Mouse (Mus musculus) thymus, adult 2 months (tissue): ENCODE results near the gene Asb10. TPM values are rescaled to one million over a fixed set of nuclear protein-coding genes. Genes with fewer than 3 reads are reported as not detected.
"Not testable (repeated sequence)": the region's sequence is repeated elsewhere in the genome, so short reads cannot be mapped to it uniquely, and the experiment has no call there.

ENCODE experiments used
- DNase-seq: peaks from one replicate; pipeline ENCODE4 v3.0.0; 2021
- H3K27ac ChIP-seq: fragments of 200-500 bp; 2 replicates; pipeline ENCODE4 v1.5.1; 2012; ENCODE audit warnings: low read length, control low read depth; ENCODE audit not compliant: control insufficient read depth, insufficient read depth
- H3K27me3 ChIP-seq: fragments of 200-500 bp; 2 replicates; pipeline ENCODE4 v1.6.1; 2012; ENCODE audit warnings: mild to moderate bottlenecking, low read length, moderate library complexity, mixed read lengths; ENCODE audit not compliant: control insufficient read depth, insufficient read depth
- H3K36me3 ChIP-seq: fragments of 200-500 bp; 2 replicates; pipeline ENCODE4 v1.6.1; 2012; ENCODE audit warnings: mild to moderate bottlenecking, low read length, moderate library complexity; ENCODE audit not compliant: control insufficient read depth, insufficient read depth
- H3K4me1 ChIP-seq: fragments of 200-500 bp; replicated peaks from 2 replicates; pipeline ENCODE4 v1.6.1; 2012; ENCODE audit warnings: low read length; ENCODE audit not compliant: control insufficient read depth, insufficient read depth
- H3K4me3 ChIP-seq: fragments of 200-500 bp; 2 replicates; pipeline ENCODE4 v1.5.1; 2012; ENCODE audit warnings: mild to moderate bottlenecking, low read length, control low read depth, moderate library complexity; ENCODE audit not compliant: control insufficient read depth, insufficient read depth
- CTCF ChIP-seq: fragments of 200-500 bp; IDR thresholded peaks from 2 replicates; pipeline ENCODE4 v1.5.1; 2012; ENCODE audit warnings: mild to moderate bottlenecking, control low read depth, low read length, moderate library complexity, borderline replicate concordance; ENCODE audit not compliant: control insufficient read depth, poor library complexity, insufficient read depth; ENCODE audit errors: extremely low read depth
- POLR2A ChIP-seq: fragments of 200-500 bp; IDR thresholded peaks from 2 replicates; pipeline ENCODE4 v1.6.1; 2012; ENCODE audit warnings: mild to moderate bottlenecking, low read length, control low read depth, moderate library complexity; ENCODE audit not compliant: control insufficient read depth, poor library complexity, insufficient read depth; ENCODE audit errors: extremely low read depth
- WGBS: fragments of 180-500 bp; shearing (Covaris S2); methylation state at CpG from one replicate; pipeline ENCODE4 v1.1.7; 2018; 5-methylcytosine and 5-hydroxymethylcytosine counted together
- polyA plus RNA-seq: library from polyadenylated mRNA; depleted of rRNA; stranded (reverse); fragments of >200 nt; gene quantifications from 2 replicates; pipeline ENCODE4 v1.2.3, GENCODE M21; 2012

Gene Asb10
- polyA plus RNA-seq, 1 experiment = 9.5 TPM

GRCm38 (mm10) chr5:24578109-24578963 lies 37.6 kb upstream of the Asb10 start:
- 22% methylated on average over 6 of the region's 6 CpGs for WGBS

GRCm38 (mm10) chr5:24577183-24577929 lies 36.6 kb upstream of the Asb10 start, which contains the start of gene Abcf2:
Gene Abcf2 (minus strand): TSS chr5:24577467.
- Histone ChIP-seq H3K27ac (peak within 1 kb of the TSS; percentile 76), H3K27me3 (no peaks in the 10 kb centered on the region), H3K4me1 (peaks cover 11% of the 10 kb centered on the region), H3K36me3 (peaks cover 24% of the 10 kb centered on the region), H3K4me3 (peak within 1 kb of the TSS; percentile 63)
- peak; percentile 99 for DNase-seq
- TF ChIP-seq CTCF (0 out of 2 replicates have a peak, but pooled peaks have one; percentile 58), POLR2A (peak; percentile 85)
- under 1% methylated on average over 48 of the region's 48 CpGs for WGBS

More at GRCm38 (mm10) chr5:24578109-24578963, 37.6 kb upstream of the Asb10 start:
- Histone ChIP-seq H3K4me3 (no peak overlapping the region), H3K27me3 (no peaks in the 10 kb centered on the region), H3K36me3 (peaks cover 19% of the 10 kb centered on the region), H3K4me1 (peaks cover 11% of the 10 kb centered on the region), H3K27ac (no peak overlapping the region; the same call in 1 of the 2 replicates)
- DNase-seq = no peak
- TF ChIP-seq POLR2A (no peak), CTCF (no peak)

GRCm38 (mm10) chr5:24576801-24577182 lies 36.0 kb upstream of the Asb10 start:
- peak overlapping the region; percentile 5; the same call in 1 of the 2 replicates for H3K27ac ChIP-seq
- TF ChIP-seq CTCF (no peak), POLR2A (no peak)
- peaks cover 30% of the 10 kb centered on the region for H3K36me3 ChIP-seq
- peak overlapping the region; percentile 63 for H3K4me3 ChIP-seq
- no peaks in the 10 kb centered on the region for H3K27me3 ChIP-seq
- peaks cover 11% of the 10 kb centered on the region for H3K4me1 ChIP-seq
- no peak for DNase-seq
- WGBS = 1% methylated on average over 32 of the region's 32 CpGs

GRCm38 (mm10) chr5:24575948-24576347 lies 35.2 kb upstream of the Asb10 start:
- H3K4me3 ChIP-seq = no peak overlapping the region
- H3K27me3 ChIP-seq = no peaks in the 10 kb centered on the region

GRCm38 (mm10) chr5:24556709-24557108 lies 15.9 kb upstream of the Asb10 start, which contains the start of gene 4931409K22Rik:
Gene 4931409K22Rik (minus strand): TSS chr5:24556809.
- no peaks in the 10 kb centered on the region for H3K36me3 ChIP-seq

More at GRCm38 (mm10) chr5:24575948-24576347, 35.2 kb upstream of the Asb10 start:
- Histone ChIP-seq H3K27ac (peak overlapping the region; percentile 62; the same call in 1 of the 2 replicates), H3K36me3 (peaks cover 38% of the 10 kb centered on the region), H3K4me1 (peaks cover 11% of the 10 kb centered on the region)
- no peak for DNase-seq
- TF ChIP-seq CTCF = no peak
- no peak for TF ChIP-seq POLR2A
- WGBS = 91% methylated on average over 1 of the region's 1 CpGs

GRCm38 (mm10) chr5:24555335-24555734 lies 14.6 kb upstream of the Asb10 start:
- not testable (repeated sequence) for H3K27me3 ChIP-seq, DNase-seq, H3K4me3 ChIP-seq, H3K4me1 ChIP-seq, H3K36me3 ChIP-seq, H3K27ac ChIP-seq
- WGBS = 96% methylated on average over 7 of the region's 7 CpGs

More at GRCm38 (mm10) chr5:24556709-24557108, 15.9 kb upstream of the Asb10 start, which contains the start of gene 4931409K22Rik:
- DNase-seq = no peak
- WGBS = 96% methylated on average over 2 of the region's 2 CpGs
- Histone ChIP-seq H3K27ac (no peak within 1 kb of the TSS), H3K4me1 (no peaks in the 10 kb centered on the region), H3K27me3 (no peaks in the 10 kb centered on the region), H3K4me3 (no peak within 1 kb of the TSS)
- TF ChIP-seq CTCF (no peak), POLR2A (no peak)
